8 mouse cellular contexts compared by ENCODE assay signal in the genomic region with DNA sequence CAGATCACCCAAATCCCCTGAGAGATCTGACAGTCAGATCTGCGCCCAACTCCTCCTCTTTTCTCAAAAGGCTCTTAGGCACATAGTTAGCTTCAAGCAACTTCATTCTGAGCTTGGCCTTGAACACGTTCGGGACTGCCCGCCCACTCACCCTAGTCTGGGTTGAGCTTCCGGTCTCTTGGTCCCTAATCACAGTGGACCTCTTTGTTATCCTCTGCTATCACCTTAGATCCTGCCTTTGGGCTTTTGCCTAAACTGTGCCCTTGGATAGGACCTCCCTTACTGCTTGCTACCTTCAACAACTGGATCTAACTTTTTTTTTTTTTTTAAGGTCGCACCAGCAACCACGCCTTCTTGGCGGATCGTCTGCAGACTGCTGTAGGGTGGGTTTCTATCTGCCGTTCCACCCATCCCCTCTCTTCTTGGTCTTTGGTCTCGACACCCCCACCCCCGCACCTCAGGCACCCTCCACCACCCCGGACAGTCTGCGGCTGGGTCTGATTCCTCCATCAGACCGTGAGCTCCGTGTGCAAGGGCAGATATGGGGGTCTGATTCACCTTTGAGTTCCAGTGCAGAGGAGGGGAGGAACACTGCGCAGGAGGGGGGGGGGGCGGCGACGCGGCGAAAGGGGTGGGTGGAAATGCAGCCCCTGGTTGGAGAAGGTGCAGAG. TPM values are rescaled to one million over a fixed set of nuclear protein-coding genes. Genes with fewer than 3 reads are reported as not detected.
DNase-seq lines count a peak whose midpoint lies in the region; ATAC-seq and TF ChIP-seq lines count a peak whose summit lies in the region.

No protein-coding gene starts in this region.

- TF ChIP-seq CTCF in E14TG2a.4 (conservative IDR thresholded peaks at IDR 0.05; ENCODE audit: low read length), result no peak

- peak overlapping the region; percentile 87 for H3K4me3 ChIP-seq in E14TG2a.4 (replicated peaks; ENCODE audit: low read length)
- peak overlapping the region; percentile 89 for H3K4me3 ChIP-seq in heart, embryonic 13.5 days
- peak overlapping the region; percentile 85 for H3K4me3 ChIP-seq in kidney, embryonic 15.5 days (replicated peaks)

- WGBS in heart, embryonic 13.5 days, result 1% methylated on average over 20 of the region's 22 CpGs
- WGBS in kidney, embryonic 15.5 days, result 2% methylated on average over 19 of the region's 22 CpGs

- H3K4me1 ChIP-seq in E14TG2a.4 (replicated peaks; ENCODE audit: low read depth, low read length), result peaks cover 37% of the 10 kb centered on the region
- H3K4me1 ChIP-seq in heart, embryonic 13.5 days, result peaks cover 27% of the 10 kb centered on the region
- H3K4me1 ChIP-seq in kidney, embryonic 15.5 days, result peaks cover 26% of the 10 kb centered on the region

- DNase-seq in adipocyte (ENCODE audit: low spot score), result peak; percentile 63
- DNase-seq in embryo, embryonic 11.5 days (ENCODE audit: low read depth, low spot score), result peak; percentile 30
- peak; percentile 68 for DNase-seq in lung, postnatal 10 days
- peak; percentile 52 for DNase-seq in right cerebral cortex, adult 18-20 months

- H3K9me3 ChIP-seq in E14TG2a.4 (ENCODE audit: low read length), result no peaks in the 10 kb centered on the region
- H3K9me3 ChIP-seq in heart, embryonic 13.5 days, result no peaks in the 10 kb centered on the region
- no peaks in the 10 kb centered on the region for H3K9me3 ChIP-seq in kidney, embryonic 15.5 days (replicated peaks)

- peak overlapping the region; percentile 84 for H3K4me2 ChIP-seq in heart, embryonic 13.5 days
- H3K4me2 ChIP-seq in kidney, embryonic 15.5 days, result peak overlapping the region; percentile 81

- H3K36me3 ChIP-seq in E14TG2a.4 (ENCODE audit: insufficient read depth, low read length), result peaks cover 3% of the 10 kb centered on the region
- peaks cover 9% of the 10 kb centered on the region for H3K36me3 ChIP-seq in heart, embryonic 13.5 days
- H3K36me3 ChIP-seq in kidney, embryonic 15.5 days, result peaks cover 5% of the 10 kb centered on the region

- H3K9ac ChIP-seq in heart, embryonic 13.5 days, result peak overlapping the region; percentile 98
- H3K9ac ChIP-seq in kidney, embryonic 15.5 days, result peak overlapping the region; percentile 78

- H3K27me3 ChIP-seq in E14TG2a.4 (ENCODE audit: insufficient read depth, low read length), result no peaks in the 10 kb centered on the region
- no peaks in the 10 kb centered on the region for H3K27me3 ChIP-seq in heart, embryonic 13.5 days (replicated peaks)
- no peaks in the 10 kb centered on the region for H3K27me3 ChIP-seq in kidney, embryonic 15.5 days

- peak overlapping the region; percentile 99 for H3K27ac ChIP-seq in heart, embryonic 13.5 days (replicated peaks)
- H3K27ac ChIP-seq in kidney, embryonic 15.5 days, result peak overlapping the region; percentile 99

- peak; percentile 11; the same call in 1 of the 2 replicates for ATAC-seq in heart, embryonic 13.5 days (ENCODE audit: extremely low read depth, insufficient number of reproducible peaks, low FRiP score, low TSS enrichment)
- ATAC-seq in kidney, embryonic 15.5 days (replicated peaks; ENCODE audit: low FRiP score), result peak; percentile 22
- no peak for ATAC-seq in megakaryocyte progenitor cell, adult 5-6 weeks (replicated peaks; ENCODE audit: poor library complexity)

RNA-seq across cellular contexts. Expression of a gene that starts 0.9 kb away (rescaled TPM):
- 24.2 and 27.0 TPM in 2 replicates for polyA plus RNA-seq in heart, embryonic 13.5 days (2015; fragmentation: Nextera tagmentation; extraction: Ambion mirVana)
- polyA plus RNA-seq in kidney, embryonic 15.5 days (2015; fragmentation: Nextera tagmentation; extraction: Ambion mirVana), result 37.3 and 37.7 TPM in 2 replicates
- total RNA-seq in megakaryocyte progenitor cell, adult 5-6 weeks (2015), result 1.1 and 3.4 TPM in 2 replicates
- total RNA-seq in megakaryocyte progenitor cell, adult 5-6 weeks (2017), result 1.0 and 1.5 TPM in 2 replicates

RNA-seq across cellular contexts. Expression of a gene that starts 28.9 kb away (rescaled TPM):
- 0.55 and 0.66 TPM in 2 replicates for polyA plus RNA-seq in heart, embryonic 13.5 days (2015; fragmentation: Nextera tagmentation; extraction: Ambion mirVana)
- 0.88 and 1.1 TPM in 2 replicates for polyA plus RNA-seq in kidney, embryonic 15.5 days (2015; fragmentation: Nextera tagmentation; extraction: Ambion mirVana)
- total RNA-seq in megakaryocyte progenitor cell, adult 5-6 weeks (2015), result not detected in 2 replicates
- not detected in 2 replicates for total RNA-seq in megakaryocyte progenitor cell, adult 5-6 weeks (2017)

RNA-seq across cellular contexts. Expression of a gene that starts 57.7 kb away (rescaled TPM):
- 0.11 and 0.15 TPM in 2 replicates for polyA plus RNA-seq in heart, embryonic 13.5 days (2015; fragmentation: Nextera tagmentation; extraction: Ambion mirVana)
- polyA plus RNA-seq in kidney, embryonic 15.5 days (2015; fragmentation: Nextera tagmentation; extraction: Ambion mirVana), result 0.32 and 0.73 TPM in 2 replicates
- 1.8 and 2.3 TPM in 2 replicates for total RNA-seq in megakaryocyte progenitor cell, adult 5-6 weeks (2015)
- 1.4 and 1.5 TPM in 2 replicates for total RNA-seq in megakaryocyte progenitor cell, adult 5-6 weeks (2017)
